Mouse (Mus musculus) heart, postnatal 36 days (tissue): ENCODE measurements around the gene Pard3. TPM values are rescaled to one million over a fixed set of nuclear protein-coding genes. Genes with fewer than 3 reads are reported as not detected.

ENCODE experiments used
- DNase-seq, 2 experiments: peaks; one replicate each; pipeline ENCODE4 v3.0.0; 2021 to 2022
- intact Hi-C: fragments of 180-260 bp; cut with DNase I; formaldehyde crosslinking; loops from one replicate; pipeline ENCODE4 v1.15.1; 2025
- total RNA-seq, 2 experiments: library from RNA; stranded (reverse); gene quantifications; 2 replicates each; pipeline ENCODE4 v1.2.3; 2021

Gene Pard3
- total RNA-seq, 2 experiments from 2014 or later: 30.9 to 33.5 TPM

GRCm38 (mm10) chr8:127564426-127564825 is 500.7 kb downstream of the Pard3 start:
- intact Hi-C loops: no loop called here
- no peak for DNase-seq

DNA sequence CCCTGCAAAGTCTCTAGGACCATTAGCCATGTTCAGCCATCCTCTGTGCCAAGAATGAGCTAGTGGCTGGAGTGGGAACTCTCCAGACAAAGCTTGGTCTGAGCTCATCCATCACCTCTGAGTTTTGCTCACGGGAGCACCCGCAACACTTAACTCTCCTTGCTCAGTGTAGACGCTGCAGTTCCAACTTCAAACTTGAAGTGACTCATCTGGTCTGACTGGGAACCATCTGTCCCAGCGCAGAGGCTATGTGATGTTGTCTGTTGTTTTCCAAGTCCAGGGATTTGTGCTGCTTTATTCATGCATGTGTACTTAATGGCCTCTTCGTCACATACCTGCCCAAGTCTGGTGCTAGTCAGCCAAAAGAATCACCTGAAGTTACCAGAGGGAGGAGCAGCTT is 505.5 kb downstream of the Pard3 start:
- intact Hi-C loops: no loop called here
- no peak for DNase-seq

DNA sequence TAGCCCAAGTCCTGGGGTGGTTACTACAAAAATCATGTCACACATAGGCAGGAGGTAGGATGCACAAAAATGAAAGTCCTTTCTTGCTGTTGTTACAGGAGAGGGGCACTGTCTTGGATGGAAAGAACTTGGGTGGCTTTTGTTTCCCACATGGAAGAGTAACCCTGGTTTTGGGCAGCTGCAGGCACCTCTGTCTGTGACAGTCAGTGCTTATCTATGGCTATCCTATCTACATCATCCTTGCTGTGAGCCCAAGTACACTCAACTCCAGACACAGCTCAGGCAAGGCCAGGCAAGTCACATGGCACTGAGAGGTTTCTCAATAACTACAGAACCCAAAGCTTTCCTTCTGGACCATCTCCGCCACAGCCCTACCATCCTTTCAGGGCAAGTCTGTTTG is 506.8 kb downstream of the Pard3 start:
- intact Hi-C loops: loop anchor here (10.0 kb wide), 1 partner anchor 576 kb away; no protein-coding TSS in a partner anchor
- no peak for DNase-seq

GRCm38 (mm10) chr8:127572493-127572892 is 508.8 kb downstream of the Pard3 start:
- DNase-seq: no peak
- intact Hi-C loops: loop anchor here (10.0 kb wide), 1 partner anchor 578 kb away; no protein-coding TSS in a partner anchor

DNA sequence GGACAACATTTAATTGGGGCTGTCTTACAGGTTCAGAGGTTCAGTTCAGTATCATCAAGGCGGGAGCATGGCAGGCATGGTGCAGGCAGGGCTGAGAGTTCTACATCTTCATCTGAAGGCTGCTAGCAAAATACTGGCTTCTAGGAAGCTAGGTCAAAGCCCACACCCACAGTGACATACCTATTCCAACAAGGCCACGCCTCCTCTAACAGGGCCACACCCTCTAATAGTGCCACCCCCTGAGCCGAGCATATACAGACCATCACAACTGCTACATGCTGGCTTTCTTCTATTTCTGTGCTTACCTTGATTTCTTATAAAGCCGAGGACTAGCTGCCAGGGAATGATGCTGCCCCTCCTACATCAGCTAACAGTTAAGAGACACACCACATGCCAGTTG is 513.0 kb downstream of the Pard3 start:
- no peak for DNase-seq

DNA sequence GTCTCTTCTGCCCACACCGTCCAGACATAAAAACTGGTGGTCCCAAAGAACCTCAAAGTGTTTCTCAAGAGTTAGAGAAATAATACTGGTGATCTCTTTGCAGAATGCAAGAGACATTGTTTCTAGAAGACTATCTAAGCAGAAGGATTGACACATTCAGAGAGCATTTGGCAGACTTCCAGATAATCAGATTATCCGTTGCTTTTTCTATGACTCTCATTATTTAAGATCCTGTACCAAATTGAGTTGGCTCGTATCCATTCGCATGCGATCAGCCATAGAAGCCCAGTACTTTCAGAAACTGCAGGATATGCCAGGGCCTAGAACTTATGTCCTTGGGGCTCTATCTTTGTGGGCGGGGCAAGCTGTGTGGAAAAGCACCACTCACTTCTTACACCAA is 514.0 kb downstream of the Pard3 start:
- intact Hi-C loops: loop anchor here (10.0 kb wide), 1 partner anchor 583 kb away; no protein-coding TSS in a partner anchor
- DNase-seq: no peak

More for the DNA sequence above, 513.0 kb downstream of the Pard3 start:
- intact Hi-C loops: loop anchor here (10.0 kb wide), 1 partner anchor 582 kb away; no protein-coding TSS in a partner anchor

DNA sequence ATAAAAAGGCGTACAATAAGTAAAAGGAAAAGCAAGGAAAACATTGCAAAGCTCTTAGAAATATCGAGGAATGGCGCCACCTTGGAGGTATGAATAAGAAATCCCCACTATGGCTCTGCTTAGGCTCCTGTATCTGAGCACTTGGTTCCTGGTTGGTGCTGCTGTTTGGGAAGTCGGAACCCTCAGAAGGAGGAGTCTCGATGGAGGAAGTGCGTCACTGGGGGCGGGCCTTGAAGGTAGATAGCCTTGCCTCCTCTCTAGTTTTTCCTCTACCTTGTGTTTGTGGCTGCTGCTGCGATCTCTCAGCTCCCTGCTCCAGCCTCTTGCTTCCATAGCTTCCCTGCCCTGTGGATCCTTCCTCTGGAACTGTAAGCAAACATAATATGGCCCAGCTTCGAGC is 515.7 kb downstream of the Pard3 start:
- DNase-seq: no peak
- intact Hi-C loops: loop anchor here (10.0 kb wide), 1 partner anchor 585 kb away; no protein-coding TSS in a partner anchor

DNA sequence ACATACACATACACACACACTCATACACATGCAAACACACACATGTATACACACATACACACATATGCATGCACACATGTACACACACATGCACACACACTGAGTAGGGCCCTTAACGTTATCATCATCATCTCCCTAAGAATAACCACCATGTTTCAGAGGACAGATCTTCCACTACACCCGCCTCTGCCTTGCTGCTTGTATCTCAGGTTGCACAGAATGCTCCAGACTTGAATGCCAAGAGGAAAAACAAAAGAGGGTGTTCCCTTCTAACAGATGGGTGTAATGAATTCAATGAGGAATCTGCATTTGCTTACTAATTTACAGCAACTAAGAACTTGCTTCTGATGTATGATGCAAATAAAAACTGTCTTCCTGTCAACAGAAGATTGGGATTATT is 519.7 kb downstream of the Pard3 start:
- intact Hi-C loops: no loop called here
- no peak for DNase-seq

GRCm38 (mm10) chr8:127585618-127586017 is 521.9 kb downstream of the Pard3 start:
- DNase-seq: no peak
- intact Hi-C loops: loop anchor here (5.0 kb wide), 2 partner anchors 393 to 907 kb away; no protein-coding TSS in a partner anchor

GRCm38 (mm10) chr8:127586681-127587080 is 523.0 kb downstream of the Pard3 start:
- DNase-seq: no peak
- intact Hi-C loops: loop anchor here (5.0 kb wide), 2 partner anchors 394 to 906 kb away; no protein-coding TSS in a partner anchor

DNA sequence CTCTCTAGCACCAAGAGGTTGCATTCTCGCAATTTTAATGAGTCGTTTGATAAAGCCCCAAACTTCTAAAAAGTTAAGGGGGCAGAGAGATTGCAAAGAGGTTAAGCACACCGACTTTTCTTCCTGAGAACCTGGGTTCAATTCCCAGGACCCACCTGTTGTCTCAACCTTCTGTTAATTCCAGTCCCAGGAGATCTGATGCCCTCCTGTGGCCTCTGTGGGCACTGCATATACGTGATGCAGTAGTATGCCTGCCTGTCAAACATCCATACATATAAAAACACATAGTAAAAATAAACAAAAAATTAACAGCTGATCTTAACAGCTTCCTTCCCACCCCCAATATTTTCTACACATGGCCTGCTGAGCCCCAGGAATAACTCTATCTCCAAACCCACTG is 524.6 kb downstream of the Pard3 start:
- peak; percentile 31 to 51 for DNase-seq
- intact Hi-C loops: loop anchor here (2.0 to 5.0 kb wide), 3 partner anchors 150 to 904 kb away; no protein-coding TSS in a partner anchor

- peak; percentile 61 to 67 for DNase-seq
- intact Hi-C loops: loop anchor here (1.0 to 5.0 kb wide), 4 partner anchors 150 to 903 kb away; partner anchors contain the start of gene Nrp1
Observed at GRCm38 (mm10) chr8:127589291-127589690, 525.6 kb downstream of the Pard3 start.

DNA sequence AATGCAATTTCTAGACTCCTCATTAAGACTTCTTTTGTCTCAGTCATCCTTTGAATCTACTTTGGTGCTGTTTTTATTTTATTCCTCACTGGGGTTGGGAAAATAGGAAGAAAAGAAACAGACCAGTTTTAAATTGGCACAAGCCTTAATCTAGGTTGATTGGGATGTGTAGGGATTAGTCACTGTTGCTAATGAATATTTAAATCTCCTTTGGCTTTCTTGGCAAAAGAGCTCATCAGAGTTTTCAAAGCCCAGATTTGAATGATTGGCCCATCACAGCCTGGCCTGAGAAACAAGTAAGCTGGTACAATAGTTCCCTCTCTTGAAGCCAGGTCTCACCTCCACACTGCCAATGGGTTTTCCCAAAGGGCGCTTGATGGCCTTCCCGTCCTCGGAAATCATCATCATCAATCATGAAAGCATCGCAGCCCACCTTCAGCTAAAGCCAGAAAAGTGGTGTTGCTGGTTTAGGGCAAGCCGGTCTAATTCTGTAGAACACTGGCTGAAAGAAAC is 527.0 kb downstream of the Pard3 start:
- intact Hi-C loops: no loop called here
- no peak for DNase-seq

- DNase-seq: no peak
- intact Hi-C loops: no loop called here
Observed at GRCm38 (mm10) chr8:127592648-127593574, 529.2 kb downstream of the Pard3 start.

- no peak for DNase-seq
- intact Hi-C loops: no loop called here
Observed at GRCm38 (mm10) chr8:127600641-127601040, 536.9 kb downstream of the Pard3 start.

- intact Hi-C loops: no loop called here
Observed at GRCm38 (mm10) chr8:127603062-127603461, 539.4 kb downstream of the Pard3 start.

DNA sequence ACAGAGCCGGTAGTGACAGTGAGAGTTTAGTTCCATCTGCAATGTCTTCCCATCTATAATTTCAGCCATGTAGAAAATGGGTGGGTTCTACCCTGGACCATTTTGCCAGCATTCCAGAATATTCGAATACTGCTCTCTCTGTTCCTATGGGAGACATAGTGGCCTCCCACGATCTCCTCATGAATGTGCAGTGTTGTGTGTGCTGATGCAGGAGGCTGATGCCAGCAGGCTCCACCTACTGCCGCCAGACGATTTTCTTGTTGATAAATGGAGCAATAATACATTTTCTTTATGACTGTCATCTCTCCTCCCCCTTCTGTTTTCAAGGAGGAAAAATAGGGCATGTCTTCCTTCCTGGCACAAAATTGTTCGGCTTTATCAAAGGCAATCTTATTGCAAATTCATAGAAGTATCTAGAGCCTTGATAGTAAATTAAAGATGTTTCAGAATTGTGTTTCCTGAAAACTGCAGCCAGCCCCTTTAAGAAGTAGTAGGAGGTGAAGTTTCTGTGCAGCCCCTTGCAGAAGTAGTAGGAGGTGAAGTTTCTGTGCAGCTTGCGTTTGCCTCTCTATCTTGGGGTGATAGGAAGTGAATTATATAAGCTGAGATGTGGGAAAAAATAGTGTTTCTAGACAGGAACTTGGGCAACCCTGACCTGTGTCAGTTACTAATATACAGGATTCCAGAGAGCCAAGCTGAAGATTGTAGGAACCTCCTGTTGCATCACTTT is 545.0 kb downstream of the Pard3 start:
- intact Hi-C loops: no loop called here
- no peak for DNase-seq

More at GRCm38 (mm10) chr8:127603062-127603461, 539.4 kb downstream of the Pard3 start:
- DNase-seq: peak; percentile 39 to 58

GRCm38 (mm10) chr8:127609316-127609715 is 545.6 kb downstream of the Pard3 start:
- intact Hi-C loops: no loop called here
- no peak for DNase-seq

DNA sequence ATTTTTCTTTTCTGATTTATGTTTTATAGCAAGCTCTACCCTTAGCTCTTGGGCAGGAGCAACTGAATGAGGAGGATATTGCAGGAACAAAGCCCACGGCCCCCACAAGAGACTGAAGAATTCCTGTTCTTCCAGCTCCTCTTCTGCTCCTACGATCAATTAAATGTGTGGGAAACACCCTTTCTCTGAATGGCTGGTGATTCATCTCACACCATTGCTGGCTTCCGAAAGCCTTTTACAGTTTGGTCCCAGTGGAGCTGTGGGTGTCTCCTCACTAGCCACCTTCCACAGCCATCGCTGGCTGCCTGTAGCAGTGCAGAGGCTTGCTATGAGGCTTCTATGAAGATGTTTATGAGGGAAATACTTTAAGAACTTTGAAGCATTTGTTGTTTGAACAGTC is 550.5 kb downstream of the Pard3 start:
- intact Hi-C loops: no loop called here
- DNase-seq: no peak

- DNase-seq: no peak
- intact Hi-C loops: no loop called here
Observed at GRCm38 (mm10) chr8:127616681-127617080, 553.0 kb downstream of the Pard3 start.

DNA sequence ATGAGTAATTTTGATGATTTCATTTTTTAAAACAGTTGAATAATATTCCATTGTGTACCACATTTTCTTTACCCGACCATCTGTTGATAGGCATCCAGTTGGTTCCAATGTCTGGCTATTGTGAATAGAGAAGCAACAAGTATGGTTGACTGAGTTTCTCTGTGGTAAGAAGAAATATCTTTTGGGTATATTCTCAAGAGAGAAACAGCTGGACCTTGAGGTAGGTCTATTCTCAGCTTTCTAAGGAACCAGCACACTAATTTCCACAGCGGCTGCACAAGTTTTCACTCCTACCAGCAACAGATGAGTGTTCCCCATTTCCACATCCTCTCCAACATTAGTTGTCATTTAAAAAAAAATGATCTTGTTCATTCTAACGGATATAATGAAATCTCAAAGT is 558.4 kb downstream of the Pard3 start:
- intact Hi-C loops: no loop called here
- DNase-seq: no peak
